Mouse (Mus musculus) forebrain, embryonic 12.5 days (tissue): ENCODE data around the gene Fosl2. TPM values are rescaled to one million over a fixed set of nuclear protein-coding genes. Genes with fewer than 3 reads are reported as not detected.

Source experiments
- ATAC-seq: fragments of 200-750 bp; cut with Nextera tagmentation; 2 replicates; pipeline ENCODE4 v1.8.0; 2017; ENCODE audit warnings: moderate TSS enrichment; ENCODE audit not compliant: low FRiP score
- H3K27ac ChIP-seq: fragments of 300-500 bp; sonication (generic); 2 replicates; pipeline ENCODE4 v1.5.1; 2016; ENCODE audit warnings: mild to moderate bottlenecking
- H3K27me3 ChIP-seq: fragments of 300-500 bp; sonication (generic); 2 replicates; pipeline ENCODE4 v1.6.1; 2016; ENCODE audit warnings: mild to moderate bottlenecking
- H3K36me3 ChIP-seq: fragments of 300-500 bp; sonication (generic); replicated peaks from 2 replicates; pipeline ENCODE4 v1.6.1; 2016; ENCODE audit warnings: mild to moderate bottlenecking
- H3K4me1 ChIP-seq: fragments of 300-500 bp; sonication (generic); 2 replicates; pipeline ENCODE4 v1.6.1; 2016
- H3K4me2 ChIP-seq: fragments of 300-500 bp; sonication (generic); 2 replicates; pipeline ENCODE4 v1.6.1; 2016; ENCODE audit warnings: mild to moderate bottlenecking, moderate library complexity
- H3K4me3 ChIP-seq: fragments of 300-500 bp; sonication (generic); replicated peaks from 2 replicates; pipeline ENCODE4 v1.5.1; 2016; ENCODE audit warnings: mild to moderate bottlenecking
- H3K9ac ChIP-seq: fragments of 300-500 bp; sonication (generic); 2 replicates; pipeline ENCODE4 v1.6.1; 2016; ENCODE audit warnings: mild to moderate bottlenecking
- H3K9me3 ChIP-seq: fragments of 300-500 bp; sonication (generic); 2 replicates; pipeline ENCODE4 v1.6.1; 2016
- WGBS: fragments of 180-500 bp; shearing (Covaris S2); methylation state at CpG from one replicate; pipeline ENCODE4 v1.1.7; 2016; 5-methylcytosine and 5-hydroxymethylcytosine counted together
- polyA plus RNA-seq: library from polyadenylated mRNA; unstranded; fragments of >200 nt; fragmentation: Nextera tagmentation; extraction: Ambion mirVana; gene quantifications from 2 replicates; pipeline ENCODE4 v1.2.1, GENCODE M21; 2016

The Fosl2 gene
- polyA plus RNA-seq, 1 experiment from 2014 or later, result 0.92 TPM

DNA sequence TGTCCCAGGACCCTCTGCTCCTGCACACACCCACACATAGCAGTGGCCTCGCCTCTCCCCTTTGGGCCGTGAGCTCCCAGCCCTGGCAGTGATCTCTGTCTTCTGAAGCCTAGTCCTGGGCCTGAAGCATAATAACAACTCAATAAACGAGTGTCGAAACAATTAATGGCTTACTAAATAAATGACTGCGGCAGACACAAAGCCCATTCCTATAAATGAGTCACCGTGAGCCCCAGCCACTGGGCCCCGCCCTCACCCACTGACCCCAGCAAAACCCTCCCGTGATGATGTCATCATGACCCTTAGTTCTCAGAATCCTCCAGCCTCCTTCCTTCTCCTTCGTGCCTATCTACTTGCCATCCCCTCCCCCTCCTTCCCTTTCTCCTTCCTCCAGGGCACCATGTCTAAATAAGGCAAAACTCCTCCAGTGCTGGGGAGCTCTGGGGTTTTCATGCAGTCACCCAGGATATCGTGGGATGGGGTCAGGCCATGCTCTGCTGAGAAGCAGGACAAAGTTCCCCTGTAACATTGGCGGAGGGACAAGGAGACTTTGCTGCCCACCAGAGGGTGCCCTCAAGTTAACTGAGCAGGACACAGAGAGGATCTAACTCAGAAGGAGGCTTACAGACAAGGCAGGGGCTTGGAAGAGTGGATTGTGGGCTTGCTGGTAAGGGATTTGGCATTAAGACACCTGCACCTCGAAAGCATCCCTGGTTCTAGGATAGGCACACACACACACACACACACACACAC lies 60.4 kb downstream of the Fosl2 start:
- Histone ChIP-seq H3K36me3 (no peaks in the 10 kb centered on the region), H3K9me3 (no peaks in the 10 kb centered on the region), H3K4me2 (no peak overlapping the region), H3K4me1 (no peaks in the 10 kb centered on the region), H3K9ac (no peak overlapping the region), H3K27me3 (no peaks in the 10 kb centered on the region), H3K27ac (no peak overlapping the region), H3K4me3 (no peak overlapping the region)
- 72% methylated on average over 12 of the region's 12 CpGs for WGBS
- ATAC-seq, result no peak

DNA sequence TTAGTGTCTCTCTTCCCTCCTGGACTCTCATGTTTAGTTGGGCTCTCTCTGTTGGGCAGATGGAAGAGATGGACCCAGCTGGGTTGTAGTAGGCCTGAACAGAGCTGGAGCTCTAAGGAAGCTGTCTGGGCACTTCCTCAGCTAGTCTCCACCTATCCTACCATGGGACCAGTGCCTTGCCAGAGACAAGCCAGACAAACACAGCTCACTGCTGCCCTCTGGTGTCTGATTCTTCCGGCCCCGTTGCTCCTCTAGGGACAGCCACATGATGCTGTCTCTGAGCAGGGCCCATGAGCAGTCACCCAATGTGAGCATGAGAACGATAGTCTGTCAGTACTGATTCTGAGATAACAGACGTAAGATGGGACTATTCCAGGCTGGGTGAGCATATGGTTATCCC lies 62.1 kb downstream of the Fosl2 start:
- ATAC-seq, result no peak
- no peaks in the 10 kb centered on the region for H3K36me3 ChIP-seq
- no peaks in the 10 kb centered on the region for H3K9me3 ChIP-seq
- no peak overlapping the region for H3K4me3 ChIP-seq
- no peak overlapping the region for H3K9ac ChIP-seq
- no peak overlapping the region for H3K4me2 ChIP-seq
- H3K27me3 ChIP-seq, result no peaks in the 10 kb centered on the region
- 15% methylated on average over 4 of the region's 4 CpGs for WGBS
- H3K4me1 ChIP-seq, result no peaks in the 10 kb centered on the region
- H3K27ac ChIP-seq, result no peak overlapping the region

DNA sequence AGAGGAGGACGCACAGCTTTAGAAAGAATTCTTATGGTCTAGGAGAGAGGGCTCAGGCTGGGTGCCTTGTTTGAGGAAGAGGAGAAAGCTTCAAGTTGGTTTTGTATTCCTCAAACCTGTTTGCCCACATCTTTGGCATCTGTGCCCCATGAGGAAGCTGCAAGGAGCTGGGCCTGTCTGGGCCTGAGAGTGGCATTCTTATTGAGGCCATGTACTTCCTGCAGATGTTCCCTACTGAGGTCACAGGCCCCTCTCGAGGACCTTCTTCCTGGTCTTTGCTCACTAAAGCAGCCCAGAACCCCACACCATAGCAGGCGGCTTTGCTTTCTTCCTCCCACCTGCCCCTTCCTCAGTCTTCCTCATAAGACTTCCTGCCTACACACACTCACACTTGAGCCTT lies 63.5 kb downstream of the Fosl2 start:
- Histone ChIP-seq H3K4me2 (no peak overlapping the region), H3K4me3 (no peak overlapping the region), H3K36me3 (no peaks in the 10 kb centered on the region), H3K27ac (no peak overlapping the region), H3K27me3 (no peaks in the 10 kb centered on the region), H3K9me3 (no peaks in the 10 kb centered on the region), H3K9ac (no peak overlapping the region), H3K4me1 (no peaks in the 10 kb centered on the region)
- no peak for ATAC-seq
- 81% methylated on average over 3 of the region's 3 CpGs for WGBS

DNA sequence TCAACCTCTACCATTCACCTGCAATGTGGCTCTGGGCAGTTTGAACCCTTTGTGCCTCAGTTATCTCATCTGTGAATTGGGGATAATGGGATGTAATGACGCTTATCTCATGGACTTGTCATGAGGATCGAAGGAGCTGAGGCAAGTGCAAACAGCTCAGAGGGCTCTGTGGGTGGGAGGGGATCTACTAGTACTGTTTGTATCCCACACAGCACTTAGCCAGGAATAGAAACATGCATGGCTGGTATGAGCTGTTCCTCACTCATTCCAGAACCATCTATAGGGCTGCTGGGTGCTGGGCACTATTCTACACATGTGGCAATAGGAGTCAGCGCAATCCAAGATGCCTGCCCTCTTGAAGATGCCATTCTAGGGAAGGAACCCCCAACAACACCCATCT lies 64.0 kb downstream of the Fosl2 start:
- no peaks in the 10 kb centered on the region for H3K4me1 ChIP-seq
- no peaks in the 10 kb centered on the region for H3K36me3 ChIP-seq
- no peaks in the 10 kb centered on the region for H3K9me3 ChIP-seq
- no peak overlapping the region for H3K27ac ChIP-seq
- H3K4me2 ChIP-seq, result no peak overlapping the region
- no peak overlapping the region for H3K9ac ChIP-seq
- WGBS, result 94% methylated on average over 3 of the region's 3 CpGs
- H3K4me3 ChIP-seq, result no peak overlapping the region
- ATAC-seq, result no peak
- no peaks in the 10 kb centered on the region for H3K27me3 ChIP-seq

- whole genome bisulfite sequencing, result 69% methylated on average over 4 of the region's 4 CpGs
- Histone ChIP-seq H3K4me1 (no peaks in the 10 kb centered on the region), H3K4me2 (no peak overlapping the region), H3K36me3 (no peaks in the 10 kb centered on the region), H3K9ac (no peak overlapping the region), H3K27ac (no peak overlapping the region), H3K4me3 (no peak overlapping the region), H3K27me3 (no peaks in the 10 kb centered on the region), H3K9me3 (no peaks in the 10 kb centered on the region)
- ATAC-seq, result no peak
Measured at GRCm38 (mm10) chr5:32204653-32205052, 69.1 kb downstream of the Fosl2 start.

- H3K4me2 ChIP-seq, result no peak overlapping the region
- no peak overlapping the region for H3K27ac ChIP-seq
- WGBS, result 65% methylated on average over 2 of the region's 2 CpGs
- H3K4me3 ChIP-seq, result no peak overlapping the region
- no peak for ATAC-seq
- no peaks in the 10 kb centered on the region for H3K36me3 ChIP-seq
- no peaks in the 10 kb centered on the region for H3K27me3 ChIP-seq
- H3K9me3 ChIP-seq, result no peaks in the 10 kb centered on the region
- peaks cover 3% of the 10 kb centered on the region; the same call in 1 of the 2 replicates for H3K4me1 ChIP-seq
- H3K9ac ChIP-seq, result no peak overlapping the region
Measured at GRCm38 (mm10) chr5:32206726-32207125, 71.1 kb downstream of the Fosl2 start.

Other genes starting within 250 kb of the Fosl2 start
- gene Plb1, start 96.9 kb downstream of the Fosl2 start, polyA plus RNA-seq, result 0.20 and 0.23 TPM in 2 replicates